Mouse (Mus musculus) heart, embryonic 11.5 days (tissue): Measurements from ENCODE around the gene Sh2d2a. TPM values are rescaled to one million over a fixed set of nuclear protein-coding genes. Genes with fewer than 3 reads are reported as not detected.
"Not testable (repeated sequence)": the region's sequence is repeated elsewhere in the genome, so short reads cannot be mapped to it uniquely, and the experiment has no call there.

Experiments
- ATAC-seq: fragments of 200-750 bp; cut with Nextera tagmentation; replicated peaks from 2 replicates; pipeline ENCODE4 v1.8.0; 2017; ENCODE audit warnings: moderate library complexity; ENCODE audit not compliant: insufficient number of reproducible peaks, low FRiP score, low TSS enrichment
- H3K27ac ChIP-seq: fragments of 300-500 bp; sonication (generic); 2 replicates; pipeline ENCODE4 v1.5.1; 2014; ENCODE audit warnings: mild to moderate bottlenecking, low read depth, low read length
- H3K27me3 ChIP-seq: fragments of 300-500 bp; sonication (generic); 2 replicates; pipeline ENCODE4 v1.6.1; 2014; ENCODE audit warnings: mild to moderate bottlenecking, low read length, mixed read lengths; ENCODE audit not compliant: control insufficient read depth, insufficient read depth
- H3K36me3 ChIP-seq: fragments of 300-500 bp; sonication (generic); 2 replicates; pipeline ENCODE4 v1.6.1; 2014; ENCODE audit warnings: mild to moderate bottlenecking, low read length, moderate library complexity, mixed read lengths; ENCODE audit not compliant: control insufficient read depth, insufficient read depth
- H3K4me1 ChIP-seq: fragments of 300-500 bp; sonication (generic); 2 replicates; pipeline ENCODE4 v1.6.1; 2014; ENCODE audit warnings: low read length; ENCODE audit not compliant: control insufficient read depth, insufficient read depth
- H3K4me2 ChIP-seq: fragments of 300-500 bp; sonication (generic); 2 replicates; pipeline ENCODE4 v1.6.1; 2014; ENCODE audit warnings: mild to moderate bottlenecking, moderate library complexity
- H3K4me3 ChIP-seq: fragments of 300-500 bp; sonication (generic); 2 replicates; pipeline ENCODE4 v1.5.1; 2014; ENCODE audit warnings: low read depth, low read length
- H3K9ac ChIP-seq: fragments of 300-500 bp; sonication (generic); 2 replicates; pipeline ENCODE4 v1.6.1; 2014; ENCODE audit warnings: mild to moderate bottlenecking, low read depth, low read length, moderate library complexity
- H3K9me3 ChIP-seq: fragments of 300-500 bp; sonication (generic); replicated peaks from 2 replicates; pipeline ENCODE4 v1.6.1; 2016; ENCODE audit warnings: low read length; ENCODE audit not compliant: control insufficient read depth
- WGBS: fragments of 180-500 bp; shearing (Covaris S2); extraction: QIAGEN DNeasy Blood & Tissue Kit; methylation state at CpG from one replicate; pipeline ENCODE4 v1.1.7; 2014; ENCODE audit not compliant: insufficient replicate concordance; 5-methylcytosine and 5-hydroxymethylcytosine counted together
- polyA plus RNA-seq: library from polyadenylated mRNA; unstranded; fragments of >200 nt; fragmentation: Nextera tagmentation; extraction: Ambion mirVana; gene quantifications from 2 replicates; pipeline ENCODE4 v1.2.1, GENCODE M21; 2014

Gene Sh2d2a
- polyA plus RNA-seq, 1 experiment from 2014 or later, result 0.17 TPM

GRCm38 (mm10) chr3:87877730-87878129 is 31.2 kb downstream of the Sh2d2a start:
- Histone ChIP-seq H3K9ac (no peak overlapping the region), H3K36me3 (peaks cover 12% of the 10 kb centered on the region; the same call in 1 of the 2 replicates), H3K27ac (no peak overlapping the region), H3K9me3 (no peaks in the 10 kb centered on the region), H3K4me3 (no peak overlapping the region), H3K27me3 (no peaks in the 10 kb centered on the region), H3K4me2 (no peak overlapping the region), H3K4me1 (no peaks in the 10 kb centered on the region)
- 72% methylated on average over 4 of the region's 4 CpGs for WGBS
- ATAC-seq, result no peak

GRCm38 (mm10) chr3:87884291-87884690 is 37.7 kb downstream of the Sh2d2a start:
- WGBS, result 3% methylated on average over 3 of the region's 3 CpGs
- H3K4me2 ChIP-seq, result peak overlapping the region; percentile 96
- H3K4me1 ChIP-seq, result peaks cover 17% of the 10 kb centered on the region
- H3K4me3 ChIP-seq, result peak overlapping the region; percentile 90
- ATAC-seq, result no peak
- peak overlapping the region; percentile 95 for H3K9ac ChIP-seq
- H3K36me3 ChIP-seq, result peaks cover 5% of the 10 kb centered on the region; the same call in 1 of the 2 replicates
- H3K27me3 ChIP-seq, result no peaks in the 10 kb centered on the region
- H3K27ac ChIP-seq, result peak overlapping the region; percentile 92; the same call in 1 of the 2 replicates
- H3K9me3 ChIP-seq, result 0 out of 2 replicates have a peak, but pooled peaks cover 2% of the 10 kb centered on the region

GRCm38 (mm10) chr3:87884708-87885251 is 38.2 kb downstream of the Sh2d2a start:
- Histone ChIP-seq H3K4me2 (peak overlapping the region; percentile 96), H3K27me3 (no peaks in the 10 kb centered on the region), H3K4me3 (peak overlapping the region; percentile 90), H3K9ac (peak overlapping the region; percentile 95), H3K9me3 (0 out of 2 replicates have a peak, but pooled peaks cover 2% of the 10 kb centered on the region), H3K4me1 (peaks cover 17% of the 10 kb centered on the region), H3K36me3 (peaks cover 5% of the 10 kb centered on the region; the same call in 1 of the 2 replicates), H3K27ac (peak overlapping the region; percentile 92)
- under 1% methylated on average over 27 of the region's 28 CpGs for WGBS
- peak; percentile 11; the same call in 1 of the 2 replicates for ATAC-seq

GRCm38 (mm10) chr3:87885281-87886003 is 38.9 kb downstream of the Sh2d2a start, which contains the start of gene Prcc:
Prcc (minus strand) TSS chr3:87885608.
- WGBS, result 0% methylated on average over 33 of the region's 33 CpGs
- peaks cover 17% of the 10 kb centered on the region for H3K4me1 ChIP-seq
- H3K27me3 ChIP-seq, result no peaks in the 10 kb centered on the region
- 0 out of 2 replicates have a peak, but pooled peaks cover 2% of the 10 kb centered on the region for H3K9me3 ChIP-seq
- peak within 1 kb of the TSS; percentile 92 for H3K27ac ChIP-seq
- peak within 1 kb of the TSS; percentile 90 for H3K4me3 ChIP-seq
- H3K9ac ChIP-seq, result peak within 1 kb of the TSS; percentile 95
- H3K36me3 ChIP-seq, result peaks cover 3% of the 10 kb centered on the region; the same call in 1 of the 2 replicates
- peak within 1 kb of the TSS; percentile 96 for H3K4me2 ChIP-seq
- ATAC-seq, result peak; percentile 97

GRCm38 (mm10) chr3:87886004-87886365 is 39.4 kb downstream of the Sh2d2a start:
- WGBS, result 12% methylated on average over 10 of the region's 10 CpGs
- no peak for ATAC-seq
- Histone ChIP-seq H3K27me3 (no peaks in the 10 kb centered on the region), H3K9ac (0 out of 2 replicates have a peak overlapping the region, but pooled peaks have one; percentile 50), H3K4me2 (peak overlapping the region; percentile 60), H3K9me3 (0 out of 2 replicates have a peak, but pooled peaks cover 2% of the 10 kb centered on the region), H3K4me3 (peak overlapping the region; percentile 90), H3K4me1 (peaks cover 17% of the 10 kb centered on the region), H3K36me3 (no peaks in the 10 kb centered on the region), H3K27ac (no peak overlapping the region)

GRCm38 (mm10) chr3:87886416-87886815 is 39.9 kb downstream of the Sh2d2a start:
- Histone ChIP-seq H3K36me3 (no peaks in the 10 kb centered on the region), H3K4me2 (peak overlapping the region; percentile 60), H3K9ac (no peak overlapping the region), H3K4me1 (peaks cover 17% of the 10 kb centered on the region), H3K9me3 (0 out of 2 replicates have a peak, but pooled peaks cover 2% of the 10 kb centered on the region), H3K27ac (no peak overlapping the region), H3K27me3 (no peaks in the 10 kb centered on the region), H3K4me3 (peak overlapping the region; percentile 90; the same call in 1 of the 2 replicates)
- 87% methylated on average over 6 of the region's 6 CpGs for WGBS
- ATAC-seq, result no peak

- not testable (repeated sequence) for ATAC-seq, H3K4me3 ChIP-seq, H3K4me2 ChIP-seq, H3K9me3 ChIP-seq, H3K9ac ChIP-seq, H3K27ac ChIP-seq, H3K27me3 ChIP-seq, H3K36me3 ChIP-seq
- H3K4me1 ChIP-seq, result peaks cover 17% of the 10 kb centered on the region
- 81% methylated on average over 4 of the region's 4 CpGs for WGBS
Measured at GRCm38 (mm10) chr3:87887400-87887799, 40.8 kb downstream of the Sh2d2a start.

GRCm38 (mm10) chr3:87891481-87891880 is 44.9 kb downstream of the Sh2d2a start:
- no peaks in the 10 kb centered on the region for H3K4me1 ChIP-seq
- H3K4me3 ChIP-seq, result no peak overlapping the region
- H3K9me3 ChIP-seq, result 0 out of 2 replicates have a peak, but pooled peaks cover 2% of the 10 kb centered on the region
- ATAC-seq, result no peak
- 69% methylated on average over 3 of the region's 3 CpGs for WGBS
- no peaks in the 10 kb centered on the region for H3K36me3 ChIP-seq
- no peak overlapping the region for H3K9ac ChIP-seq
- H3K27me3 ChIP-seq, result no peaks in the 10 kb centered on the region
- H3K27ac ChIP-seq, result no peak overlapping the region
- no peak overlapping the region for H3K4me2 ChIP-seq
